Mouse (Mus musculus): ENCODE measurements around the gene Gatd1.

- TF ChIP-seq CTCF (IDR thresholded peaks at IDR 0.05; ENCODE audit: extremely low read depth, insufficient read length, insufficient replicate concordance, low read depth, low read length) (no peak), POLR2A (IDR thresholded peaks at IDR 0.05; ENCODE audit: low read depth, low read length) (no peak)
Observed at GRCm38 (mm10) chr7:141423811-141424210, 9.9 kb upstream of the Gatd1 start.
